Mouse (Mus musculus) ES-E14 (cell line): ENCODE measurements around the gene Dapl1. TPM values are rescaled to one million over a fixed set of nuclear protein-coding genes. Genes with fewer than 3 reads are reported as not detected.

Experiments used
- DNase-seq: peaks from one replicate; pipeline ENCODE4 v3.0.0-alpha.2; 2013; ENCODE audit warnings: low read depth, low spot score
- H3K27ac ChIP-seq: 2 replicates; pipeline ENCODE4 v1.5.1; 2012; ENCODE audit warnings: low read depth, mild to moderate bottlenecking, low read length, moderate library complexity, mixed read lengths; ENCODE audit not compliant: poor library complexity, insufficient read depth, severe bottlenecking
- H3K36me3 ChIP-seq: 2 replicates; pipeline ENCODE4 v1.6.1; 2012; ENCODE audit warnings: mild to moderate bottlenecking, low read length, moderate library complexity, mixed read lengths; ENCODE audit not compliant: control insufficient read depth, poor library complexity, insufficient read depth, severe bottlenecking
- H3K4me1 ChIP-seq, 2 experiments: fragments of 150-350 bp in 1 of 2; sonication (generic) in 1 of 2; 2 replicates each; pipeline ENCODE4 v1.6.1; 2012; ENCODE audit warnings: low read length in 2 of 2, mild to moderate bottlenecking in 1 of 2, mixed read lengths in 1 of 2; ENCODE audit not compliant: control insufficient read depth in 2 of 2, insufficient read depth in 2 of 2, poor library complexity in 1 of 2
- H3K4me3 ChIP-seq, 2 experiments: fragments of 150-350 bp in 1 of 2; sonication (generic) in 1 of 2; 2 replicates each; pipeline ENCODE4 v1.5.1; 2012; ENCODE audit warnings: low read length in 2 of 2, low read depth in 1 of 2, mild to moderate bottlenecking in 1 of 2, mixed read lengths in 1 of 2; ENCODE audit not compliant: insufficient read depth in 1 of 2, poor library complexity in 1 of 2, severe bottlenecking in 1 of 2
- H3K9ac ChIP-seq: 2 replicates; pipeline ENCODE4 v1.6.1; 2012; ENCODE audit warnings: low read depth, mild to moderate bottlenecking, low read length, mixed read lengths; ENCODE audit not compliant: poor library complexity, insufficient read depth, severe bottlenecking
- H3K9me3 ChIP-seq: fragments of 150-350 bp; sonication (generic); 2 replicates; pipeline ENCODE4 v1.6.1; 2012; ENCODE audit warnings: low read depth, mild to moderate bottlenecking, low read length; ENCODE audit not compliant: control insufficient read depth, insufficient read depth
- CHD2 ChIP-seq: IDR thresholded peaks from 2 replicates; pipeline ENCODE4 v1.6.1; 2014; ENCODE audit warnings: mild to moderate bottlenecking, low read depth, low read length, inconsistent platforms
- HCFC1 ChIP-seq: IDR thresholded peaks from 2 replicates; pipeline ENCODE4 v1.6.1; 2012; ENCODE audit warnings: low read length, inconsistent platforms, borderline replicate concordance; ENCODE audit not compliant: insufficient read depth
- MAFK ChIP-seq: IDR thresholded peaks from 2 replicates; pipeline ENCODE4 v1.6.1; 2014; ENCODE audit warnings: mild to moderate bottlenecking, low read depth, low read length, inconsistent platforms; ENCODE audit not compliant: insufficient read depth
- ZC3H11A ChIP-seq: IDR thresholded peaks from 2 replicates; pipeline ENCODE4 v1.6.1; 2012; ENCODE audit warnings: low read depth, mild to moderate bottlenecking, inconsistent platforms, low read length, borderline replicate concordance
- ZNF384 ChIP-seq: IDR thresholded peaks from 2 replicates; pipeline ENCODE4 v1.6.1; 2012; ENCODE audit warnings: low read depth, low read length, inconsistent platforms
- in situ Hi-C, 2 experiments: fragments of 600-800 bp; cut with MboI; formaldehyde crosslinking; loops; one replicate each; pipeline ENCODE4 v1.15.1; 2025; ENCODE audit warnings: low sequenced_read_pairs in 2 of 2, inconsistent platforms in 1 of 2; ENCODE audit not compliant: unreplicated experiment in 2 of 2
- total RNA-seq: library from RNA; depleted of rRNA; stranded (reverse); fragments of 300-350 nt; gene quantifications from 2 replicates; pipeline ENCODE4 v1.2.3, GENCODE M21; 2012

Gene Dapl1
- total RNA-seq, 1 experiment = not detected

DNA sequence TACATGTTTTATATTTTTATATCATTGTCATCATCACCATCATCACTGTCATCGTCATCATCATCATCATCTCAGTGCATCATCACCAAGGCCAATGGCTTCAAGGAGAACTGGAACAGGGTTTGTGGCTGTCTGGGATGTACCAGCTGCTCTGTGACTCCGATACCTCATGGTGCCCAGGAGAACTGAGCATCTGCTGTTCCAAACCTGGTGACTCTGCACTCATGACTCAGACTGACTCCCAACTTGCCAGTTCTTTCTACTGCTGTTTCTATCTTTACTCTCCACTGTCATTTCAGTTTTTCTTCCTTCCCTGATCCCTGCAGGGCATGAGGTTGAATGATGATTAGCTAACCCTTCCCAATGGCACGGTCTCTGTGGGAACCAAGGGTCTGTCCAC, 46.4 kb downstream of the Dapl1 start:
- in situ Hi-C loops = loop anchor here in 1 of 2 experiments (25.0 kb wide), 1 partner anchor 906 kb away; no protein-coding TSS in a partner anchor
- Histone ChIP-seq H3K36me3 (no peaks in the 10 kb centered on the region), H3K9ac (no peak overlapping the region), H3K27ac (no peak overlapping the region), H3K9me3 (no peaks in the 10 kb centered on the region), H3K4me3 (no peak overlapping the region), H3K4me1 (peaks cover 3 to 5% of the 10 kb centered on the region in 2 experiments; a peak in 2 of 4 replicates)
- no peak for DNase-seq
- TF ChIP-seq HCFC1 (no peak), ZC3H11A (no peak), MAFK (no peak), CHD2 (no peak), ZNF384 (no peak)

DNA sequence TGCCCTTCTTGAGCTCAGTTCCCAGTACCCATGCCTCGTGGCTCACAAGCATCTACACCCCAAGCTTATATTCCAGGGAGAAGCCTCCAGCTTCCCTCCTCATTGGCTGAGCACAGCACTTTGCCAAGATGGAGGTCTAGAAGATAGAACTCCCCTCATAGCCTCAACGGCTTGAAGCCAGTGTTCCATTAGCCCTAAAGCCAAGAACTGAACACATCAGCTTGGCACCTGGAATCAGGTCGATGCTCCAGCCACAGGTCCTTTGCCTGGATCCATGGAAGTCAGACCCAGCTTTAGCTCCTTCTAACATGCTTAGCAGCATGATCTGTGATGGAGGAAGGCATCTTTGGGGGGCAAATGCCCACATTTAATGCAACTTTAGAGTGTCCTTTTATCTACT, 48.5 kb downstream of the Dapl1 start:
- no peak overlapping the region for H3K4me3 ChIP-seq
- H3K9me3 ChIP-seq = no peaks in the 10 kb centered on the region
- no peak for TF ChIP-seq ZC3H11A
- TF ChIP-seq CHD2 = no peak
- no peak for TF ChIP-seq MAFK
- TF ChIP-seq ZNF384 = no peak
- TF ChIP-seq HCFC1 = no peak
- no peak overlapping the region for H3K9ac ChIP-seq
- in situ Hi-C loops = loop anchor here in 1 of 2 experiments (25.0 kb wide), 1 partner anchor 904 kb away; no protein-coding TSS in a partner anchor
- peaks cover 3 to 5% of the 10 kb centered on the region in 2 experiments; a peak in 2 of 4 replicates for H3K4me1 ChIP-seq
- no peaks in the 10 kb centered on the region for H3K36me3 ChIP-seq
- no peak overlapping the region for H3K27ac ChIP-seq
- DNase-seq = no peak

DNA sequence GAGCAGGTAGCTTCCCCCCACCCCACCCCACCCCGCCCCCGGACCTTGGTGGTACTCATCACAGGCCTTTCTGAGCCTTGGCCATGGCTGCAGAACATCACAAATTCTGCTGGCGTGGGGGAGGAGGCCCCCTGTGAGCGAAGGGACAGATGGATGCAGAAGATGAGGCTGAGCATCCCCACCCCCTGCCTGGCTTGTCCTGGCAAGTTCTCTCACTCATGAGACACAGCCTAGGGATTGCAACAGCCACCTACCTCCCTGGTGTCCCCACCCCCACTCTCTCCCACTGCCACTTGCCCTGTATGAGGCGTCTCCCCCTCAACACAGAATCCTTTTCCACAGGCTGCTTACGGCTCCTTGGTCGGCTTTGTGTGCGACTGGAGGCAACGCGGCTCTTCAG, 49.1 kb downstream of the Dapl1 start:
- Histone ChIP-seq H3K9me3 (no peaks in the 10 kb centered on the region), H3K4me3 (peak overlapping the region in 1 of 2 experiments; percentile 28; a peak in 1 of 4 replicates), H3K27ac (no peak overlapping the region), H3K9ac (no peak overlapping the region), H3K36me3 (no peaks in the 10 kb centered on the region), H3K4me1 (peaks cover 3 to 5% of the 10 kb centered on the region in 2 experiments; a peak in 2 of 4 replicates)
- in situ Hi-C loops = loop anchor here in 1 of 2 experiments (25.0 kb wide), 1 partner anchor 904 kb away; no protein-coding TSS in a partner anchor
- no peak for TF ChIP-seq CHD2
- TF ChIP-seq MAFK = no peak
- no peak for TF ChIP-seq HCFC1
- no peak for TF ChIP-seq ZC3H11A
- no peak for TF ChIP-seq ZNF384
- no peak for DNase-seq

- Histone ChIP-seq H3K9ac (no peak overlapping the region; the same call in 1 of the 2 replicates), H3K4me1 (peaks cover 3 to 5% of the 10 kb centered on the region in 2 experiments; a peak in 2 of 4 replicates), H3K27ac (no peak overlapping the region), H3K9me3 (no peaks in the 10 kb centered on the region), H3K36me3 (no peaks in the 10 kb centered on the region), H3K4me3 (peak overlapping the region in 1 of 2 experiments; percentile 28; a peak in 1 of 4 replicates)
- in situ Hi-C loops = loop anchor here in 1 of 2 experiments (25.0 kb wide), 1 partner anchor 903 kb away; no protein-coding TSS in a partner anchor
- TF ChIP-seq ZNF384 = no peak
- TF ChIP-seq ZC3H11A = no peak
- TF ChIP-seq MAFK = no peak
- no peak for TF ChIP-seq CHD2
- TF ChIP-seq HCFC1 = no peak
- DNase-seq = no peak
Measured at GRCm38 (mm10) chr2:59533971-59534748, 49.7 kb downstream of the Dapl1 start.

- H3K36me3 ChIP-seq = no peaks in the 10 kb centered on the region
- peaks cover 3 to 5% of the 10 kb centered on the region in 2 experiments; a peak in 2 of 4 replicates for H3K4me1 ChIP-seq
- in situ Hi-C loops = loop anchor here in 1 of 2 experiments (25.0 kb wide), 1 partner anchor 900 kb away; no protein-coding TSS in a partner anchor
- TF ChIP-seq HCFC1 (no peak), MAFK (no peak), ZC3H11A (no peak), ZNF384 (no peak)
- no peaks in the 10 kb centered on the region for H3K9me3 ChIP-seq
- no peak for DNase-seq
- H3K27ac ChIP-seq = no peak overlapping the region
- H3K4me3 ChIP-seq = no peak overlapping the region
- H3K9ac ChIP-seq = no peak overlapping the region
Measured at GRCm38 (mm10) chr2:59536958-59537357, 52.5 kb downstream of the Dapl1 start.
